Mouse (Mus musculus): ENCODE measurements around the gene Ncoa7. TPM values are rescaled to one million over a fixed set of nuclear protein-coding genes. Genes with fewer than 3 reads are reported as not detected.

Ncoa7 gene
- polyA plus RNA-seq, 1 experiment from 2014 or later: 9.4 TPM

DNA sequence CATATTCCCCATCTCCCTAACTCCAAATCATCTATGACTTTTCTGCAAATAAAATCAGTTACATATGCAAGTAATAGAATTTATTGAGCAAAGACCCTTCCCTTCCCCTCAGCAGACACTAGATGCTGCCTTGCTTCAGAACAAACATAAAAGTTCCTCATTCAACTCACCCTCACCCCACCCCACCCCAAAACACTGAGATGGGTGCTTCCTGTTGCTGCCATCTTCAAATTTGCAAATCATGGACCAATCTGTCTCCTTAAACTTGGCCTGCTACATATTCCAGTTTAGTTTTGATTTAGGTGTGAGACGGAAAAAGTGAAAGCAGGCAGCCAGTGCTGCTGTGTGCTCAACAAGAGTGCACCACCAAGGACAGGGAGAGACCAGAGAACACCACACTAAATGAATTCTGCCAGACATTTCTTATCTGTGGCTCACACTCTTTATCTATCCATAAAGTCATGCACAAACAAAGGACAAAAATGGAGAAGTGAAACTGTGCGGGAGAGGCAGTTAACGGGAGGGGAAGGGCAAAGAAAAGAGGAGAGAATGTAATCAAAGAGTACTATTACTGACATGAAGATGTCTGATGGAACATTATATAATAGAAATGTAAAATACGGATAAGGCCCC is 48.2 kb downstream of the Ncoa7 start:
- no peaks in the 10 kb centered on the region for H3K36me3 ChIP-seq (ENCODE audit: control insufficient read depth, insufficient read depth, low read length)
- 0 out of 2 replicates have a peak, but pooled peaks have one; percentile 55 for ATAC-seq
- no peaks in the 10 kb centered on the region for H3K27me3 ChIP-seq (replicated peaks; ENCODE audit: control insufficient read depth, insufficient read depth, low read length)
- peaks cover 6% of the 10 kb centered on the region for H3K4me1 ChIP-seq (ENCODE audit: control insufficient read depth, insufficient read depth, low read length)
- H3K27ac ChIP-seq (ENCODE audit: low read length): no peak overlapping the region
- H3K4me2 ChIP-seq (ENCODE audit: low read depth, low read length): peak overlapping the region; percentile 25; the same call in 1 of the 2 replicates
- H3K9me3 ChIP-seq (ENCODE audit: control insufficient read depth, low read length): no peaks in the 10 kb centered on the region
- H3K9ac ChIP-seq (ENCODE audit: low read depth, low read length): no peak overlapping the region
- WGBS: 45% methylated on average over 4 of the region's 4 CpGs
- H3K4me3 ChIP-seq (ENCODE audit: low read length): no peak overlapping the region

DNA sequence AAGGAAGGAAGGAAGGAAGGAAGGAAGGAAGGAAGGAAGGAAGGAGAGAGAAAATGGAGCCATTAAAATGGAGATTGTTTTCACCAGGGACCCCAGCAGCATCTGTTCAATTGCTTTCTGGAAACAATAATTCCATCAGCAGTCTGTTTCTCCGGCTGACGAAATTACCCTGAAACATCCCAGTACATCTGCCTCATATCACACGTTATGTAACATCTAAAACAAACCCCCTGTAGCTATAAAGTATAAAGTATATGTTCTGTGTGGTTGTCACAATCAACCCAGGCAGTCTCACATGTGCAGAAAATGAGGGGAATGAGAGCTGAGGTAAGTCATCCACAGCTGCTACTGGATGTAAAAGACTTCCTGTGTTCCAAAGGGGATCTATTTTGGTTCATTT is 49.0 kb downstream of the Ncoa7 start:
- no peak overlapping the region for H3K27ac ChIP-seq (ENCODE audit: low read length)
- no peaks in the 10 kb centered on the region for H3K9me3 ChIP-seq (ENCODE audit: control insufficient read depth, low read length)
- H3K9ac ChIP-seq (ENCODE audit: low read depth, low read length): no peak overlapping the region
- no peaks in the 10 kb centered on the region for H3K27me3 ChIP-seq (replicated peaks; ENCODE audit: control insufficient read depth, insufficient read depth, low read length)
- peaks cover 3% of the 10 kb centered on the region; the same call in 1 of the 2 replicates for H3K4me1 ChIP-seq (ENCODE audit: control insufficient read depth, insufficient read depth, low read length)
- no peak for ATAC-seq
- WGBS: 58% methylated on average over 3 of the region's 3 CpGs
- H3K36me3 ChIP-seq (ENCODE audit: control insufficient read depth, insufficient read depth, low read length): no peaks in the 10 kb centered on the region
- no peak overlapping the region for H3K4me3 ChIP-seq (ENCODE audit: low read length)
- H3K4me2 ChIP-seq (ENCODE audit: low read depth, low read length): no peak overlapping the region

DNA sequence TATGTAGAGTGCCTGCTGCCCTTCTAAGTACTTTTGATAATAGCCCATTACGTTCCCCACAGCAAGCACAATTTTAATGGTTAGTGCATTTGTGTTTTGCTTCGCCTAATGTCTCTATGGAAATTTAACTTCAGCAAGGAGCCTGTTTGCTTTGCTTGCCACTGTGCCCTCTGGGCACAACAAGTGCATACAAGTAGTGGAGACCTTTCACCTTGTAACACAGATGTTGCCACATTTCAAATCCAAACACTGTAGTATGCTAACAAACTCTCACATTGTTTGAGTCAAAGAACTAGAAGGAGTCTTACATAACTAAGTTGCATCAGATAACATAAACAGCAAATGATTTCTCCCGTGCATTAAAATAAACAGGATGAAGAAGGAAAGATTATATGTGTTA is 50.6 kb downstream of the Ncoa7 start:
- H3K9ac ChIP-seq (ENCODE audit: low read depth, low read length): no peak overlapping the region
- H3K4me3 ChIP-seq (ENCODE audit: low read length): no peak overlapping the region
- H3K4me2 ChIP-seq (ENCODE audit: low read depth, low read length): no peak overlapping the region
- peaks cover 3% of the 10 kb centered on the region; the same call in 1 of the 2 replicates for H3K4me1 ChIP-seq (ENCODE audit: control insufficient read depth, insufficient read depth, low read length)
- 73% methylated on average over 3 of the region's 3 CpGs for WGBS
- H3K36me3 ChIP-seq (ENCODE audit: control insufficient read depth, insufficient read depth, low read length): no peaks in the 10 kb centered on the region
- no peaks in the 10 kb centered on the region for H3K27me3 ChIP-seq (replicated peaks; ENCODE audit: control insufficient read depth, insufficient read depth, low read length)
- no peak overlapping the region for H3K27ac ChIP-seq (ENCODE audit: low read length)
- H3K9me3 ChIP-seq (ENCODE audit: control insufficient read depth, low read length): no peaks in the 10 kb centered on the region
- ATAC-seq: no peak

DNA sequence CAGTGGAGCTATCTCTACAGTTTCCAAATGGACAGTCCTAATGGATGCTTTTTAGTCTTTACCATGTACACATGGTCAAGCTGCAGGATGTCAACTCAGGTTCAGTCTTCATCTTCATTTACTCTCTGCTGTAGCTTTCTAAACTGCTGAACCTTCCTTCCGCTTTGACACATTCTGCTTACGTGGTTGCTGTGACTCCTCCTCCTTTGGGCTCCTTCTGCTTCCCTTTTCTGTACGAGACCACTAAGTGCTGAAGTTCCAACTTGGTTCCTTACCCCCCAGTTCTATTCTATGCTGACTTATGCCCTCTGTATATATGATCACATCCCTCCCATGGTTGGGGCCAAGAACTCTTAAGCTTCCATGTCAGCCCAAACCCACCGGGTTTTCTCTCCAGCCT is 51.5 kb downstream of the Ncoa7 start:
- no peaks in the 10 kb centered on the region for H3K27me3 ChIP-seq (replicated peaks; ENCODE audit: control insufficient read depth, insufficient read depth, low read length)
- H3K36me3 ChIP-seq (ENCODE audit: control insufficient read depth, insufficient read depth, low read length): no peaks in the 10 kb centered on the region
- no peak overlapping the region for H3K9ac ChIP-seq (ENCODE audit: low read depth, low read length)
- H3K4me3 ChIP-seq (ENCODE audit: low read length): no peak overlapping the region
- whole genome bisulfite sequencing: 88% methylated on average over 4 of the region's 4 CpGs
- no peak for ATAC-seq
- H3K27ac ChIP-seq (ENCODE audit: low read length): no peak overlapping the region
- peaks cover 3% of the 10 kb centered on the region; the same call in 1 of the 2 replicates for H3K4me1 ChIP-seq (ENCODE audit: control insufficient read depth, insufficient read depth, low read length)
- H3K4me2 ChIP-seq (ENCODE audit: low read depth, low read length): no peak overlapping the region
- no peaks in the 10 kb centered on the region for H3K9me3 ChIP-seq (ENCODE audit: control insufficient read depth, low read length)

DNA sequence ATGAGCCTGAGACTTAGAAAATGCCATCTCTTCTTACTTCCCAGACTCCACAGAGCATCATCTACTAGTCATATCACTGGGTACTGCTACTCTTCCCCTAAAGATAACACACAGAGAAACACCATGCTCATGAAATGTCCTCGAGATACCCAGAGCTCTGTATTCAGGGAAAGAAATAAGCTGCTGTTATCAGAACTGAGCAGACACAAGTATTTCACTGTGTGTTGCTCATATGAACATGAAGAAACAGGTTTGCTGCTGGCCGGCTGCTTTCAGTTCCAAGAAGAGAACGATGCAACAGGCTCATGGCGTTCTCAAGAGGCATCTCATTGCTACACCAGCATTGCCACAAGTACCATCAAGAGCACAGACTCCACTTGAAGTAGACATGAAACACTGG is 53.3 kb downstream of the Ncoa7 start:
- no peaks in the 10 kb centered on the region for H3K36me3 ChIP-seq (ENCODE audit: control insufficient read depth, insufficient read depth, low read length)
- no peak overlapping the region for H3K27ac ChIP-seq (ENCODE audit: low read length)
- H3K9ac ChIP-seq (ENCODE audit: low read depth, low read length): no peak overlapping the region
- H3K9me3 ChIP-seq (ENCODE audit: control insufficient read depth, low read length): no peaks in the 10 kb centered on the region
- no peak overlapping the region for H3K4me3 ChIP-seq (ENCODE audit: low read length)
- H3K4me1 ChIP-seq (ENCODE audit: control insufficient read depth, insufficient read depth, low read length): no peaks in the 10 kb centered on the region
- ATAC-seq: peak; percentile 84
- 90% methylated on average over 4 of the region's 4 CpGs for WGBS
- H3K27me3 ChIP-seq (replicated peaks; ENCODE audit: control insufficient read depth, insufficient read depth, low read length): no peaks in the 10 kb centered on the region
- no peak overlapping the region for H3K4me2 ChIP-seq (ENCODE audit: low read depth, low read length)

DNA sequence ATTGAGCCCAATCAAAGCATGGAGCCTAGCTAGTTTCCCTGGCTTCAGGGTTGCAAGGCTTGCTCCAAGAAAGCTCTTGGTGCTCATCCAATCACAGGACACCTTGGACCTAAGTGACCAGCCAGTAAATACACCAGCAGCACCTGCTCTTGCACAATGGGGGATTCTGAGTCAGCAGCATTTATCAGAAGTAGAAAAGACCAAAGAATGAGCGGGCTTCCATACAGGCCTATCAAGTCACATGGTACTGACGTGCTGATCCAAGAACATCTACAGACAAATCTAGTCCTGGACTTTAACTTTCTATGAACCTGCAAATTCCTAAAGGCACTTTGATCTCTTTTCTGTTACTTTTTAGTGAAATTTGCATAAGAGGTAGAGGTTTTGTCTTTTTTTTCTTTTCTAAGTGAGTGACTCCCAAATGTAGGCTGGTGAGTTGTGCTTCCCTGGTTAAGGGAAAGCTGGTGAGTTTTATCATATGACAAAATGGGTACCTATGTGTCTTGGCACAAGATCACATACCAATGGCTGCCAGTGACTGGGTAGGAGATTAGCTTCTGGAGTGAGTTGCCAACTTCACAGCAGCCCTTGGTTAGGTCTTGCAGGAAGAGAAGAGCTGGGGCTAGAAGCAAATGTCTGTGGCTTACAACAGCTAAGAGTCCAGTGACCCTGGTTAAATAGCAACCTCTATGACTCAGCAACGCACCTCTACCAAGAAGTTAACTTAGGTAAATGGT is 57.7 kb downstream of the Ncoa7 start:
- Histone ChIP-seq H3K4me1 (ENCODE audit: control insufficient read depth, insufficient read depth, low read length) (no peaks in the 10 kb centered on the region), H3K36me3 (ENCODE audit: control insufficient read depth, insufficient read depth, low read length) (no peaks in the 10 kb centered on the region), H3K4me3 (ENCODE audit: low read length) (no peak overlapping the region), H3K27ac (ENCODE audit: low read length) (no peak overlapping the region), H3K27me3 (replicated peaks; ENCODE audit: control insufficient read depth, insufficient read depth, low read length) (no peaks in the 10 kb centered on the region), H3K4me2 (ENCODE audit: low read depth, low read length) (no peak overlapping the region), H3K9me3 (ENCODE audit: control insufficient read depth, low read length) (no peaks in the 10 kb centered on the region), H3K9ac (ENCODE audit: low read depth, low read length) (no peak overlapping the region)
- ATAC-seq: peak; percentile 72
- 88% methylated on average over 3 of the region's 3 CpGs for WGBS

DNA sequence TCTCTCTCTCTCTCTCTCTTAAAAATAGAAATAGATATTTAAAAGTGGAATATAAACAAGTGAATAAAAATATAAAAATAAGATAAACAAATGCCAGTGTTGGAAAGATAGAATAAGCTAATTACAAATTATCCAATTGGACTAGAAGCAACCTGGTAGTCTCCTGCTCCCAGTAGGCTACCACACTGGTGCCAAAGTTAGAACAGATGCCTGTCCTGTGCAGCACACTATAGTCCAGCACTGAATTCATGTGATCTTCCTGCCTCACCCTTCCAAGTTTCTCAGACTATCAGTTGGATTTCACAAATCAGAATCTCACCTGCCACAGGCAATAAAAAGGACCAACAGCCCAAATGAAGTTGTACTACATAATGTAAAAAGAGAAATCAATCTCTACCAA is 59.9 kb downstream of the Ncoa7 start:
- H3K4me2 ChIP-seq (ENCODE audit: low read depth, low read length): no peak overlapping the region
- no peak for ATAC-seq
- H3K36me3 ChIP-seq (ENCODE audit: control insufficient read depth, insufficient read depth, low read length): no peaks in the 10 kb centered on the region

DNA sequence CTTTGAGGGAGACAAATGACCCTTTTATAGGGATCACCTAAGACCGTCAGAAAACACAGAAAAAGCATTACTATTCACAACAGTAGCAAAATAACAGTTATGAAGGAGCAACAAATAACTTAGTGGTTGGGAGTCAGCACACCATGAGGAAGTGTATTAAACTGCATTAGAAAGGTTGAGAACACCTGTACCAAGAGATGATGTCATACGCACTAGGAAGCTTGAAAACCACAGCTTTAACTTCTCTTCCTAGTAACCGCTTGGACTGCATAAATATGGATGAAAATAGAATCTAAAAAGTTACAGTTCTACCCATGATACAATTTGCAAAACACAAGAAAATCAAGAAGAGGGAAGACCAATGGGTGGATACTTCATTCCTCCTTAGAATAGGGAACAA is 64.7 kb downstream of the Ncoa7 start:
- no peak overlapping the region for H3K27ac ChIP-seq (ENCODE audit: low read length)
- H3K9ac ChIP-seq (ENCODE audit: low read depth, low read length): no peak overlapping the region
- no peaks in the 10 kb centered on the region for H3K36me3 ChIP-seq (ENCODE audit: control insufficient read depth, insufficient read depth, low read length)
- no peaks in the 10 kb centered on the region for H3K4me1 ChIP-seq (ENCODE audit: control insufficient read depth, insufficient read depth, low read length)
- no peak for ATAC-seq
- no peaks in the 10 kb centered on the region for H3K27me3 ChIP-seq (replicated peaks; ENCODE audit: control insufficient read depth, insufficient read depth, low read length)
- 89% methylated on average over 3 of the region's 3 CpGs for WGBS
- no peak overlapping the region for H3K4me3 ChIP-seq (ENCODE audit: low read length)
- no peak overlapping the region for H3K4me2 ChIP-seq (ENCODE audit: low read depth, low read length)
- H3K9me3 ChIP-seq (ENCODE audit: control insufficient read depth, low read length): no peaks in the 10 kb centered on the region

More for the DNA sequence above, 59.9 kb downstream of the Ncoa7 start:
- H3K27ac ChIP-seq (ENCODE audit: low read length): no peak overlapping the region
- no peaks in the 10 kb centered on the region for H3K27me3 ChIP-seq (replicated peaks; ENCODE audit: control insufficient read depth, insufficient read depth, low read length)
- no peaks in the 10 kb centered on the region for H3K4me1 ChIP-seq (ENCODE audit: control insufficient read depth, insufficient read depth, low read length)
- H3K9ac ChIP-seq (ENCODE audit: low read depth, low read length): no peak overlapping the region
- no peaks in the 10 kb centered on the region for H3K9me3 ChIP-seq (ENCODE audit: control insufficient read depth, low read length)
- no peak overlapping the region for H3K4me3 ChIP-seq (ENCODE audit: low read length)

DNA sequence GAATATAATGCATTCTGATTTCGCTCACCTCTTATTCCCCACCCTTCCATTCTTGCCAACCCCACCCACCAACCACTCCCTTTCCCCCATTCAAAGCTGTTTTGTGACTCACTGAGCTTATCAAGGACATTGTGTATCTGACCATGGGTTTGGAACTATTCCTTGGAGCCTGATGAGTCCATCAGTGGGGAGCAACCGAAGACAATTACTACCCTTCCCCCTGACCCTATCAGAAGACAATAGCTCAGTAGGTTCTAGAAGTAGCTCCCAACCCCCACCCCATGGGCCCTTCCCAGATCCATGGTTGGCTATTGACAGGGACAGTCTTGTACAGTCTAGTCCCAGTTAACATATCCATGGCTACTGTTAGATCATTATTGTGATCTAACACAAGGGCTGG is 65.8 kb downstream of the Ncoa7 start:
- no peaks in the 10 kb centered on the region for H3K27me3 ChIP-seq (replicated peaks; ENCODE audit: control insufficient read depth, insufficient read depth, low read length)
- no peak overlapping the region for H3K27ac ChIP-seq (ENCODE audit: low read length)
- H3K9me3 ChIP-seq (ENCODE audit: control insufficient read depth, low read length): no peaks in the 10 kb centered on the region
- no peak overlapping the region for H3K4me3 ChIP-seq (ENCODE audit: low read length)
- H3K4me2 ChIP-seq (ENCODE audit: low read depth, low read length): no peak overlapping the region
- no peak for ATAC-seq
- no peaks in the 10 kb centered on the region for H3K36me3 ChIP-seq (ENCODE audit: control insufficient read depth, insufficient read depth, low read length)
- 88% methylated on average over 2 of the region's 2 CpGs for WGBS
- H3K4me1 ChIP-seq (ENCODE audit: control insufficient read depth, insufficient read depth, low read length): no peaks in the 10 kb centered on the region
- H3K9ac ChIP-seq (ENCODE audit: low read depth, low read length): no peak overlapping the region
